Mouse (Mus musculus) cerebellum, postnatal 14 days (tissue): ENCODE data around the gene Ankrd33b.

Experiments used
- DNase-seq, 2 experiments: peaks; one replicate each; pipeline ENCODE4 v3.0.0; 2021; ENCODE audit warnings: mixed read lengths in 2 of 2

The Ankrd33b gene

DNA sequence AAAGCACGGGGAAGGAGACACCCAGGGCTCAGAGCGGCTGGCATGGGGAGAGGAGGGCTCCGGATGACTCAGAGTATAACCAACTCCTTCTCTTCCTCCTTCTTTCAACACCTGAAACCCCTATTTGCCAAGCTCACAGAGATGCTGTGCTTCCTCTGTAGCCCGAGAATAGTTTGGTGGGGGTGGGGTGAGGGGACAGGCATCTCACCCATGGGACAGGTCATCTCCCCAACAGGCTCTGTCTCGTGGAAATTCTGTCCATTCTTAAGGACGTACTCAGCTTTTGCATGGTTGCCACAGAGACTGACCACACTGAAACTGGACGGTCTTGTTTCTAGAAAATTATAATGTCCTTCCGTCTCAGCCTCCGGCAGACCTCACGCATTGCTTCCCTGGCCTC lies 106.4 kb downstream of the Ankrd33b start:
- no peak for DNase-seq

DNA sequence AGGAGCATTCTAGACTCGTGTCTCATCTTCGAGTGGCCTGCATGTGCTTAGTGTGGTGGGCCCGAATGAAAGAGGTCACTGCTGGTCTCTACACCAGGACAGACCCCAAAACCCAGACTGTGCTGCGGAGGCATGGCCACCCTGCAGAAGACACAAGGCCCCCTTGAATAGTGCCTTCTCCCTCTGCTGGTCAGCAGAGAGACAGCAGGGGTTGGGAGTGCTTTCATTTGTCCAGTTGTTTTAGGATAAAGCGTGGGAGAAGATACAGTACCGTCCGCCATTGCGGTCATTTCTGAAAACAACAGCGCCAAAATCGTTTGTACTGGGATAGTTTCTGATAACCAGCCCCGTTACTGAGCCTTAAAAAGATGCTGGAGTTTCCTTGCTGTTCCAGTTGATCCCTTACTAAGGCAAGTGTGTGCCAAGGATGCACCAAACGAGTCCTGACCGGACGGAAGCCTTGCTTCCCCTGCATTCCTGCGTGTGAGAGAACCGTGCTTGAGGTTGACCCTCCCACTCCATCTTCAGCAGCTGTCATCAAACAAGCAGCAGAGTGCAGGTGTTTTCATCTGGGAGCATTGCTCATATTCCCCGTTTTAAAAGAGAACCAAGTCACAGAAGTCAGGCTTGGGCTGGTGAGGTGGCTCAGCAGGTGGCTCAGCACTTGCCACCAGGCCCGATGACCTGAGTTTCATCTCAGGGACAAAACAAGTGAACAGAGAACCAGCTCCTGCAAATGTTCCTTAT lies 108.7 kb downstream of the Ankrd33b start:
- DNase-seq: no peak

DNA sequence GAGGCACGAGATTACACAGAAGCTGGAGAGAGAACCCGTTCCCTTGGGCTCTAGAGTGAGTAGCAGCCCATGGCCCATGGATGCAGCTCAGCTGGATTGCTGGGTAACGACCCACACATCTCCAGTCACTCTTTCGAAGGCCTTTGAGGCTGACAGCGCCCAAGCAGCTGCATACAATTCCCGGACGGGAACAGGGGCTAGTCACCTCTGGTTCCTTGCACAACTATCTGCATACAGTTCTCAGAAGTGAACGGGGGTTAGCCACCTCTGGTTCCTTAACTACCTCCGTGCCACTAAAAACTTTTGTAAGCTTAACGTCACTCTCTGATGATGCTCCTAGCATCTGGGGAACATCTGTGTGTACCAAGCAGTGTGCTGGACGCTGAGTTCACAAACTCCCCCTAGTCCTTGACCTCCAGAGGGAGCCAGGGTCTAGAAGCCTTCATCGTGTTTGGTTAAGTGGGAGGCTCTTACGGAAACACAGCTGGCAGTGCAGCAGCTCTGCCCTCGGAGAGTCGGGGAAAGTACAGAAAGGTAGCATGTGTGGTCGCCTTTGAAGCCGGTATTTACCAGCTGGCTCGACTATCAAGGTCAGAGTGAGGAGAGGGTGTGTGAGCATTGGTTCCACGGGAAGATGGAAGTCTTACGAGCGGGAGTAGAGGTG lies 109.4 kb downstream of the Ankrd33b start:
- no peak for DNase-seq

DNA sequence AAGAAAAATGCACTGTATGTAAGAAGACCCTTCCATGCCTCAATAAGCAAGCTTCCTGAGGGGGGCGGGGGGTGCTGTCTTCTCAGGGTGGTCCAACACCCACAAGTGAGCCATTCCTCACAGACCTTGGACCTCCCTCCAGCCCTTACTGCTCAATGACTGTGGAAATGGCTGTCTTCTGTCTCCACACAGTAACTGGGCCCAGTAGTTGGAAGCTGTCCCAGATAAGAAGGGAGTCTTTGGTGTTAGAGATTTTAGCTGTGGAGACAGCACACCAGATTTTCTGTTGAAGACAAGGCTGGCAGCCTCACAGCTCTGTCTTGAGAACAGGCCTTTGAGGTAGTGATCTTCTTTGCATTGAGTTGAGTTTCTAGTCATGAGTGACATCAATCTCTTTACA lies 110.2 kb downstream of the Ankrd33b start:
- DNase-seq: no peak

DNA sequence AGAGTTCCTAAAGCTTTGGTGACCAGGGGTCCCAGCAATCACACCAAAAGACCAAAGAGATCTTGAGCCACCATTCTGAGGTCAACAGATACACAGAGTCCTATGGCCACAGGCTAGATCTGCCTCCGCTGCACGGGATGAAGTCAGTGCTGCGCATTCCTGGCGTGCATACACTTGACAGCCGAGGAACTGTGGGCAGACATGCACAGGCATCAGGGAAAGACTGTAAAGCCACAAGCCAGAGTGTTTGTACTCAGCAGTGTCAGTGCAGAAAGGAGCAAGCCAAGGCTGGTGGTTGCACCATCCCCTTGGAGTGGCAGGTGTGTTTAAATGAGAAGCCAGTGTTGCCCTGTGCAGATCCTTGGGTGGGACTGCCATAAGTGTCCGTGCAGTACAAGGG lies 111.8 kb downstream of the Ankrd33b start:
- DNase-seq: no peak

DNA sequence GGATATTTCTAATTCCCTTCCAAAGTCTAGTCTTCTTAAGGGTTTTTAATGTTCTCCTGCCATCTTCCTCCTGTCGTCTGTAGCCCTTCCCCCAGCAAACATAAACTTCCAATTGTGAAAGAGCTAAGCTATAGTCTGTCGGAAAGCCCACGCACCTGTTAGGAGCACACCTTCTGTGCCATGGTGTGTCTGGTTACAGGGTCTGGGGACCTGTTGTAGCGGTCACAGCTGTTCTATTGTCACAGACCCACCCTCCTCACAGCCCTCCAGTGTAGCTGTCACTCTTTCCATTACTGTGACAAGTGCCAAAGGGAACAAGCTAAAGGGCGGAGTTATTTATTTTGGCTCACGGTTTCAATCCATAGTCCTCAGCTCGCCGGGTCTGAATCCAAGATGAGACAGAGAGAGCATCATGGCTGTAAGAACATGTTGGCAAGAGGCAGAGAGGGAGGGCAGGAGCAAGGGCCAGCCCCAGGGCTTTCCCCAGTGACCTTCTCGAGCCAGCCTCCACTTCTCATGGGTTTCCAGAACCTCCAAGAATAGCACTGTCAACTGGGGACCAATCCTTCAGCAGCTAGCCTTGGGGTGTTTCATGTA lies 112.5 kb downstream of the Ankrd33b start:
- no peak for DNase-seq

DNA sequence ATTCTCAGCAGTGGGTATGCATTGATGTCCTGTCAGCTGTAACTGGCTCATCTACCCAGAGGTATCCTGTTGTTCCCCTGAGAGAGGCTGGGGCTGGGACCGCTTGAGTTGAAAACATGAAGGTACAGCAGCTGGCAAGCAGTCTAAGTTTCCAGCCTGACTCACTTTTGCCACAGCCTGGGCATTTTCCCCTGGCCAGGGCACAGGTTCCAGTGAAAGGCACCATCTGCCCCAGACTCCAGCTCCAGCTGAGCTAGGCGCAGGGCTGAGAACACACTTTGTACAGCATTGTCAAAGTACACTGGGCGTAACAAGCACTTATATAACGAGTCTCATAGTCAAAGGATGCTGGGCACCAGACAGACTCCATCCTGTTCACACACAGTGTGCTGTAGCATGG lies 113.6 kb downstream of the Ankrd33b start:
- DNase-seq: no peak

DNA sequence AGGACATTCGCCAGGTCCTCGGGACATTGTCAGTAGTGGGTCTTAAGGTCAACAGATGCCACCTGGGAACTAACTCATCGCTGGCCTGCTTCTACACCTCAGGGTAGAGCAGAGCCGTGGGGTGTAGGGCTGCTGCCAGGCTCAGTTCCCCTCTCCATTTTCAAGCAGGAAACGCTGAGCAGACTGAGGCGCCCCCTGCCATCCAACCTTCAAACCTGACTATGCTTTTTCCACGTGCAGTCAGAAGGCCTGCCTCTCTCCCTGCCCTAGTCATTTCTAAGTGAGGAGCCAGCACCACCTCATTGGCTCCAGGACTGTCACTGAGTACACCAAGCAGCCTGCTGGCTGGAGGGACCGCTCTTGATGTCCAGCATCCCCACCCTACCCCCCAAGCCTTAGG lies 114.1 kb downstream of the Ankrd33b start:
- peak in 1 of 2 experiments; percentile 40 for DNase-seq

DNA sequence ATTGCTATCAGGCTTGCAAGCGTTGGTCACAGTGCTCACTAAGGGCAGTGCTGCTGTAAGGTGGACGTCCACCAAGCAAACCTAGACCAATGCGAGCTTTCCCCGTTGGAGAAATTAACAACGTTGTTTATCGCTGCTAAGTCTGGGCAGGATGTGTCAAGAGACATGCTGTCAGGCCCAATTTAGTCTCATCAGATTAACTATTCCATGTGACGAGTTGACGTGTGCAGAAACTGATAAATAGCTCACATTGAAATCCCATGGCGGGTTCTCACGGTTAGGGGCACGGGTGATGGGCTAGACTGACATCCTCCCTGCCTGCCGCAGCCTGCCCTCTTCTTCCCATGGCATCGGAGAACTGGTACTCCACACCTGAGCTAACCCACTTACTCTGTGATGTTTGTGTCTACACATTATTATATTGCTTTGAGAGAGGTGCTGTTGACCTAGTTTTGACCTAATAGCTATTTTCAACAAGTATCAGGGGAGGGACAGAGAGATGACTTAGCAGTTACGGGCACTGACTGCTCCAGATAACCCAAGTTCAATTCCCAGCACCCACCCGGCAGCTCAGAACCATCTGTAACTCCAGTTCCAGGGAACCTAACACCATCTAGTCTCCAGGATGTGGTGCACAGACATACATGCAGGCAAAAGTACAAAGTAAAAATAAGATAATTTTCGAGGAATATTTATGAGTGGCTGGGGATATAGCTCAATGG lies 114.8 kb downstream of the Ankrd33b start:
- no peak for DNase-seq

DNA sequence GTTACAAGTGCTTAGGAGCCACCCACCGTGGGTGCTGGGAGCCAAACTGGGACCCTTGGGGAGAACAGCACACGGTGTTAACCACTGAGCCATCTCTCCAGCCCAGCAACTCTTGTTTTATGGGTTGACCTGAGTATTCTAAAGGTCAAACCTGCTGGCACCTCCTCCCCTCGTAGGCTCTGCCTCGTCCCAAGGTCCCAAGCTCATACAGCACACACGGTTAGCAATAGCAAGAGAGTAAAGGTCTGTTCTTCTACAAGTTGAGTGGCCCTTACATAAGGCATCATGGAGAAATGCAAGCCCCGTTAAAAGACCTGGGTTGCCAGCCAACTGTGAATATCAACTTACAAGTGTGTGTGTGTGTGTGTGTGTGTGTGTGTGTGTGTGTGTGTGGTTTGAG lies 116.3 kb downstream of the Ankrd33b start:
- DNase-seq: no peak

DNA sequence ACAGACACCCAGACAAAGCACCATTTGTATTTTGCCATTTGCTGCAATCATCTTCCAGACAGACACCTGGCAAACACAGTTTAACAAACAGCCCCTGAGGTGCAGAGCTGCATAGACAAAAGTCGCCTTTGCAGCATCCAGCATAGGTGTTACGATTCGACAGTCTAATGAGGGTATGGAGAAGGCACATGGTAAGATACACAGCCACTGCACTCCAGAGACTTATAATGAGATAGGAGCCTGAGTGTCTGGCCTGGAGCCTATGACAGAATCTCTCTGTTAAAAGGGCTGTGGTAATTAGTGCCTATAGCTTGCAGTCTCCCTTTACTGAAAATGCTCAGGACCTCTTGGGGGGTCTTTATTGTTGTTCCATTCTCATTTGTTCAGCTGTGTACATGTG lies 116.8 kb downstream of the Ankrd33b start:
- no peak for DNase-seq

DNA sequence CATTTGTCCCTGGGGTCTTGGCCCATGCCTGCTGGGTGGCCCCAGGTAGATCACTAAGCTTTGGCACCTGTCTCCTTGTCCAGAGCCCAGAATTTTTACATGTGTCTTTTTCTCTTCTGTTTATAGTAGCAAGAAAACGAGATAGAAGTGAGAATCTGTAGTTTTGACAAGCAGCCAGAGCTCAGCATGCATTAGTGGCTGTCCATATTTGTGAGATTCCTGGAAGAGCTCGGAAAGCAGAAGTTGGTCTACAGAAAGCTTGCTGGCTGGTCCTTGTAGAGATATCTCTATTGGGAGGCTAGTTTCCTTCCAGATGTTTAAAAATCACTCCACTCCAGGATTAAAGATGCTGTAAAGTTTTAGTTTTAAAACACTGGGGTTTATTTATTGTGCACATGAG lies 117.5 kb downstream of the Ankrd33b start:
- DNase-seq: peak in 1 of 2 experiments; percentile 42

DNA sequence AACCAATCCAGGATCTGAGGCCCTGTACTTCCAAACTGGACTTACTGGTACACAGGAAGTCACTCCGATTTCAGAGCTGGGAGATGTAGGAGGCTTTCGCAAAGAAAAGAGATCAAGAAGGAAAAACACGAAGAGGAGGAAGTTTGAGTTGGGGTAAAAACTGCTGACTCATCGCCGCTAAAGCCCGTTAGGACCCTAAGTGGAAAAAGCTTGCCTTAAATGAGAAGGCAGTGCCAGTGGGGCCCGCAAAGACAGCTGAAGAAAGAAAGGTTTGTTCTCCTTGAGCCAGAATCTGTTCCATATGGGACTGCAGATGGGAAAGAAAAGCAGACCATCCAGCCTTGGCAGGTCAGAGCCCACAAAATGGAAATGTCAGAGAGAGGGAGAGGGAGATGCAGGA lies 118.6 kb downstream of the Ankrd33b start:
- no peak for DNase-seq

DNA sequence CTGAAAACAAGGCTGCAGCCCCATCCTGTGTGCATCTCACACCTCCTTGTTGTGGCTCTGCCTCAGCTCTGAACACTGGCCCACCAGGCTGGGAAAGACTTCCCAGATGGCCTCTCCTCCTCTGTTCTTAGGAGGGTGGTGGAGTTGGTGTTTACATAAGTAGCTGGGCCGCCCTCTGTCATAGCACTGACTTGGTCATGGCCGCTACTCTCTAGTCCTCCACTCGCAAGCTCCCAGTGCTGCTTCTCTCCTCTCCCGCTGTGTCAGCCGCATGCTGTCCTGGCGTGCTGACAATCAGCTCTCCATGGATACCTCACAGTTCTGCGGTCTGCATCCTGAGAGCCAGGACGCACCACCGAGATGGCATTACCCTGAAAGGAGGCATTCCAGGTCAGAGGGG lies 120.5 kb downstream of the Ankrd33b start:
- DNase-seq: peak; percentile 47 to 54

DNA sequence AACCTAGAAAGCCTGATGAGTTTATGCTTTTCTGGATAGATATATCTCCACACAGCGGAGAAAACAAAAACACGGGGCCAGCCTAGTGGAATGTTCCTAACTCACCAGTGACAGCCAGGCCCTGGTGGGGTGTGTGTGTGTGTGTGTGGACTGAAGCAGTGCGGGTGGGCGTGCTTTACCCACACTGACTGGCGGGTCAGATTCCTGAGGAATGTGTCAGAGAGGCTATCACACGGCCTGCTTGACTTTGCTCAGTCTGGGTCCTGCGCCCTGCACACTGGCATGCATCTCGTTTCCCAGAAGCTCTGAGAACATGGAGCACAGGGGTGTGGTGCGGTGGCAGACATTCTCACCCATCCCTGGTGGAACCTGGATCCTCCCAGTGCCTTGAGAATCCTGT lies 121.6 kb downstream of the Ankrd33b start:
- no peak for DNase-seq

DNA sequence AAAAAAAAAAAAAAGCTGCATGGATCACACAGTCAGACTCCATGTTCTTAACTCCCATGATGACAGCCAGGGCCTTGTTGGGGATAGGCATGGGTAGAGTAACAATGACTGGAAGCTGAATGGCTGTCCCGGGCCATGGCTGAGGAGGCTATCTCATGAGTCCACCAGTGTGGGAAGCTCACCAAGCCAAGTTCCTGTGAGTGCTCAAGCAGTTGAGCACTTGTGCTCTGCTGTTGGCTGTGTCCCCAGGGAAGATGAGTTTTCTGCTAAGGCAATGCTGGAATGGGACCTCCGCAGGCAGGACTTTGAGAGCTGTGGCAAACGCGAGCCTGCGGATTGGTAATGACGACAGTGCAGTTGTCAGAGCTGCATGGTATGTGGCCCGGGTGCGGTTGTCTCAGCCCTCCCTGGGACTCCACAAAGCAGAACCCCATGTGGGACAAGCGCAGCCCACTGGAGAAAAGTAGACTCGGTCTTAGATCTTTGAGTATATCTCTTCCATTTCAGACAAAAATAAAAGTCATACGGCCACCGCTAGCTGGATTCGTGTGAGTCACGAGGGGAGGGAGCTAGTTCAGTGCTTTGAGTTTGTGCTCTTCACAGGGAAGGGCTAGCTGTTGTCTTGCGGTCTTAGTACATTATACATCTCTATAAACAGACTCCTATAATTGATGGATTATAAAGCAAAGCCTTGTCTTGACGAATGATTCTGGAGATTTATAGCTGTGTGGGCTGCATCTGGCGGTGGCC lies 122.7 kb downstream of the Ankrd33b start:
- no peak for DNase-seq

DNA sequence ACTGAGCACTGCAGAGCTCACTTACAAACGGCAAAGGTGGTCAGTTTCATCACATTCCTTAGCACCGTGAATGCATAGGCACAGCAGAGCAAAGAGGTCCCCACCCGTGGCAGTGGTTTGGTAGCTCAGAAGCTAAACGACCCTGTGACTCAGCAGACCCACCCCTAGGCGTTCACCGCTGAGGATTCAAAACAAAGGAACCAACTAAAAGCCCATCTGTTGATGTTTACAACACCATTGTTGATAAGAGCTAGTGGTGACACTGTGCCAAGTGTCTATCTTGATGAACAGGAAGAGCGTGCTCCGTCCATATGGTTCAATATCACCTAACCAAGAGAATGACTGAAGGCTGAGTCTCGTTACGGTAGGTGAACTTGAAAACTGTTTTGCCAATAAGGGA lies 124.3 kb downstream of the Ankrd33b start:
- no peak for DNase-seq
